Mouse (Mus musculus): Measurements from ENCODE around the gene Preb. TPM values are rescaled to one million over a fixed set of nuclear protein-coding genes. Genes with fewer than 3 reads are reported as not detected.

The Preb gene
- polyA plus RNA-seq, 1 experiment from 2014 or later = 133 TPM

- Histone ChIP-seq H3K27me3 (no peaks in the 10 kb centered on the region), H3K36me3 (peaks cover 17% of the 10 kb centered on the region), H3K9me3 (no peaks in the 10 kb centered on the region), H3K4me3 (peak within 1 kb of the TSS; percentile 68), H3K27ac (peak within 1 kb of the TSS; percentile 99), H3K9ac (peak within 1 kb of the TSS; percentile 88), H3K4me2 (peak within 1 kb of the TSS; percentile 95), H3K4me1 (peaks cover 88% of the 10 kb centered on the region)
- ATAC-seq (ENCODE audit: insufficient number of reproducible peaks, insufficient read depth, low FRiP score, low TSS enrichment, low read depth) = peak; percentile 66
- 11% methylated on average over 12 of the region's 13 CpGs for WGBS
These were observed 46.9 kb downstream of the Preb start, which contains the start of gene Emilin1 for GRCm38 (mm10) chr5:30913060-30913841. Emilin1 (plus strand) TSS chr5:30913402.

DNA sequence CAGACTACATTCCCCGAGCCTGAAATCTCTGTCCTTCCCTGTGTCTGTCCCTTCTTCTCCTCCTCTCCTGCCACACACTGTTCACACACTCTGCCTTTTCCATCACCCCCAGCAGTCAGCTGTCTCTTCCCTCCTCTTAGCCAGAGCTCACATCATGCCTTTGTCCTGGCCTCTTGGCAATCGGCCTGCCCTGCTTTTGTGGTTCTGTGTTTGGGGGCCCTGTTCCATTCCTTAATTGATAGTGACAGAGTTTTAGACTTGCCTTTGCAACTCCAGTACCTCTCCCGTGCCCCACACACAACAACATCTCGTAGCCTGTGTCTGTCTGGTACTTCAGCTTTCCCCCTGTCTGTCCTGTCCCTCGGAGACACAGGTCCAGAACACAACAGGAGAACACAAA lies 48.0 kb downstream of the Preb start:
- peak overlapping the region; percentile 88 for H3K9ac ChIP-seq
- peaks cover 6% of the 10 kb centered on the region for H3K36me3 ChIP-seq
- 32% methylated on average over 5 of the region's 5 CpGs for WGBS
- H3K27me3 ChIP-seq = no peaks in the 10 kb centered on the region
- H3K4me2 ChIP-seq = peak overlapping the region; percentile 95
- peak overlapping the region; percentile 99 for H3K27ac ChIP-seq
- no peak overlapping the region for H3K4me3 ChIP-seq
- no peak for ATAC-seq (ENCODE audit: insufficient number of reproducible peaks, insufficient read depth, low FRiP score, low TSS enrichment, low read depth)
- H3K4me1 ChIP-seq = peaks cover 81% of the 10 kb centered on the region
- no peaks in the 10 kb centered on the region for H3K9me3 ChIP-seq

DNA sequence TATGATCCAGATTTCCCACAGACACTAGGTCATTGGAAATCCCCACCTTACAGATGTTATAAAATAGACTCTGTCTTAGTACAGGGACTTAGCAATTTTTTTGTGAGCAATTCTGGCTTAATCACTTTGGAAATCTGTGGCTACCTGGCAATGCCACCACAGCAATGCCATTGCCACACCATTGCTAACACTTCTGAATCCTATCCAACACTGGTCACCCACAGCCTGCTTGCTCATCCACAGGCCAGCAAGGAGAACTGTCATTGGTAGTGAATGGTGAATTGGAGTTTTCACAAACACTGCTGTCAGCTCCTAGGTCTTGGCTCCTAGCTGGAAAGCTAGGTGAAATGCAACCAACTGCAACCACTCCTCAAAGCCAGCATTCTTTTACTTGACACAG lies 49.7 kb downstream of the Preb start:
- Histone ChIP-seq H3K27me3 (no peaks in the 10 kb centered on the region), H3K36me3 (peaks cover 7% of the 10 kb centered on the region), H3K9ac (no peak overlapping the region), H3K4me2 (no peak overlapping the region), H3K9me3 (no peaks in the 10 kb centered on the region), H3K27ac (peak overlapping the region; percentile 99), H3K4me1 (peaks cover 82% of the 10 kb centered on the region), H3K4me3 (no peak overlapping the region)
- no peak for ATAC-seq (ENCODE audit: insufficient number of reproducible peaks, insufficient read depth, low FRiP score, low TSS enrichment, low read depth)

DNA sequence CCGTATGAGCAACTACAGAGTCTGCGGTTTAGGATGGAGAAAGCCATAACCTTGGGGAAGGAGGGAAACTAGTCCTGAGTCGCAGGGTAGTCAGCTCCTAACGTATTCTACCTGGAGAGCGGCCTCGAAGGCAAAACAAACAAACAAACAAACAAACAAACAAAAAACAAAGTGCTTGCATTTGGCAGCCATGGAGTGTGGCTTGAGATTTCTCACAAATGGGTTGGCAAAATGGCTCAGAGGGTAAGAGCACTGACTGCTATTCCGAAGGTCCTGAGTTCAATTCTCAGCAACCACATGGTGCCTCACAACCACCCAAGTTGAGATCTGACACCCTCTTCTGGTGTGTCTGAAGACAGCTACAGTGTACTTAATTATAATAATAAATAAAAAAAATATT lies 50.3 kb downstream of the Preb start:
- no peak overlapping the region for H3K4me2 ChIP-seq
- ATAC-seq (ENCODE audit: insufficient number of reproducible peaks, insufficient read depth, low FRiP score, low TSS enrichment, low read depth) = no peak
- H3K4me1 ChIP-seq = peaks cover 84% of the 10 kb centered on the region
- H3K36me3 ChIP-seq = peaks cover 13% of the 10 kb centered on the region
- WGBS = 76% methylated on average over 7 of the region's 7 CpGs
- no peaks in the 10 kb centered on the region for H3K27me3 ChIP-seq
- H3K9ac ChIP-seq = no peak overlapping the region
- H3K4me3 ChIP-seq = no peak overlapping the region
- H3K9me3 ChIP-seq = no peaks in the 10 kb centered on the region
- peak overlapping the region; percentile 99 for H3K27ac ChIP-seq

GRCm38 (mm10) chr5:30909300-30909659 lies 50.9 kb downstream of the Preb start:
- Histone ChIP-seq H3K9ac (peak overlapping the region; percentile 90; the same call in 1 of the 2 replicates), H3K9me3 (no peaks in the 10 kb centered on the region), H3K27me3 (no peaks in the 10 kb centered on the region), H3K27ac (peak overlapping the region; percentile 99), H3K4me3 (no peak overlapping the region), H3K4me1 (peaks cover 79% of the 10 kb centered on the region), H3K4me2 (peak overlapping the region; percentile 91), H3K36me3 (peaks cover 19% of the 10 kb centered on the region)
- no peak for ATAC-seq (ENCODE audit: insufficient number of reproducible peaks, insufficient read depth, low FRiP score, low TSS enrichment, low read depth)
- 27% methylated on average over 7 of the region's 7 CpGs for WGBS

DNA sequence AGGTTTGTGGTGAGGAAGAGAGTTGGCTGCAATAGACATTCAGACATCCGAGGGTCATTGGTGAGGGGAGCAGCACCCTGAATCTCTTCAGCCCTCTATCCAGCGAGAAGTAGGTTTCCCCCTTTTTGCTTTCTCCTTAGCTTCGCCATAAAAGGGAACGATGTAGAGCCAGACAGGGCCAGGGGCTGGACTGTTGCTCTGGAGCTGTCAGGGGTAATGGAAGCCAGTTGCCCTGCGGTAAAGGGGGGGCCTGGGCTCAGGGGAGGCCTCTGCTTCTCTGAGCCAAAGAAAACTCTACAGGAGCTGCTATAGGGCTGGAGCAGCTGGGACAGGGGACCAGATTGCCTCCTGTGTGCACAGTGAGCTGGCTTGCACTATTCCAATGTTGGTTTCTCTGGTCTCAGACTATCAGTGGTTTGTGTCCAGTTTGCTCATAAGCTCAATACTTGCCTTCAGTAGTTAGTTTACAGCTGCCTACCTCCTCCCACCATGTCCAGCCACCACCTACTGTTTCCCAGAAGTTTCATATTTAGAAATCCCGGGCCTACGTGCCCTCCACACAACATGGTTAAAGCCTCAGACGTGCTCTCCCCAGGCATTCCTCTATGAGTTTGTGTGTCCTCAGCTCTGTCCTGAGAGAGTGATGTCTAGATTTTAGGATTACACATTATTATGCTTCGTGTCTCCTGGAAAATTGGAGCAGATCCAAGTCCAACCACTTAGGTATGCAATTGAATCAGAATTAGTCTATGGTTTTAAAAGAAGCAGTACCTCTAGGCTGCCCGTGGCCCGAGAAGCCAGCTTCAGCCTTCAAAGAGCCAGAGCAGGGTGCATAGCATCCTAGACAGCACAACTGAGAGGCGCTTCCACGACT lies 51.5 kb downstream of the Preb start:
- Histone ChIP-seq H3K4me1 (peaks cover 74% of the 10 kb centered on the region), H3K4me3 (peak overlapping the region; percentile 77), H3K27ac (peak overlapping the region; percentile 99), H3K27me3 (no peaks in the 10 kb centered on the region), H3K4me2 (peak overlapping the region; percentile 91), H3K9ac (peak overlapping the region; percentile 90), H3K36me3 (peaks cover 25% of the 10 kb centered on the region), H3K9me3 (no peaks in the 10 kb centered on the region)
- 20% methylated on average over 13 of the region's 13 CpGs for WGBS
- ATAC-seq (ENCODE audit: insufficient number of reproducible peaks, insufficient read depth, low FRiP score, low TSS enrichment, low read depth) = peak; percentile 57; the same call in 1 of the 2 replicates

DNA sequence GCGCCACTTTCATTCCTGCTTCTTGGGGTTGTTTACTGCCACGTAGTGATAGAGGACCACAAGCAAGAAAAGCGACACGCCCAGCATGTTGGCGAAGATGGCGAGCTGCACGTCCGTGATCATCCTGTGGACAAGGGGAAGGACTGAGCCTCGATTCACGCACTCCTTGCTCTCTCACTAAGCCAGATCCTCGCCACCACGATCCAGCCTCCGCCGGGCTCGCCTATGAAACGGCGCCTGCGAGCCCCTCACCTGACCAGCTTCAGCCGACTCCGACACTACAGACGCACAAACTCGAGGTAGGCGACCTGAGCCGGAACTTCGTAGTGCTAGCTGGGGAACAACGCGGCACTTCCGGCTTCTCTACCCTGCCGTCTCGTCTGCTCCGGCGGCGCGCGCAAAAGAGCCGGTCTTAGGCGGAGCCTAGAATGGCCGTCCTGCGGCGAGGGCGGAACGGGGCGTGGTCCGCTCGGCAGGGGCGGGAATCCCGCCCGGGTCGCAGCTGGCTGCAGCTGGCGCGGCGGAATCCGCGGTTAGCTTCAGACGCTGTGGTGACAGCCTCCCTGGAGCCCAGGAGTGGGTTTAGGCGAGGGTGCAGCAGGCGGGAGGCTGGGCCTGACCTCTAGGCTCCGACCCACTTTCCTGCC lies 52.6 kb downstream of the Preb start, which contains the start of gene Ost4:
Gene Ost4 (minus strand): TSS at position 376 of the 647 bp plus-strand sequence.
- H3K4me1 ChIP-seq = peaks cover 67% of the 10 kb centered on the region
- WGBS = under 1% methylated on average over 58 of the region's 58 CpGs
- H3K27me3 ChIP-seq = no peaks in the 10 kb centered on the region
- peak within 1 kb of the TSS; percentile 91 for H3K4me2 ChIP-seq
- peak within 1 kb of the TSS; percentile 99 for H3K27ac ChIP-seq
- H3K9ac ChIP-seq = peak within 1 kb of the TSS; percentile 90
- H3K9me3 ChIP-seq = no peaks in the 10 kb centered on the region
- peak; percentile 91 for ATAC-seq (ENCODE audit: insufficient number of reproducible peaks, insufficient read depth, low FRiP score, low TSS enrichment, low read depth)
- H3K4me3 ChIP-seq = peak within 1 kb of the TSS; percentile 77
- H3K36me3 ChIP-seq = peaks cover 37% of the 10 kb centered on the region

DNA sequence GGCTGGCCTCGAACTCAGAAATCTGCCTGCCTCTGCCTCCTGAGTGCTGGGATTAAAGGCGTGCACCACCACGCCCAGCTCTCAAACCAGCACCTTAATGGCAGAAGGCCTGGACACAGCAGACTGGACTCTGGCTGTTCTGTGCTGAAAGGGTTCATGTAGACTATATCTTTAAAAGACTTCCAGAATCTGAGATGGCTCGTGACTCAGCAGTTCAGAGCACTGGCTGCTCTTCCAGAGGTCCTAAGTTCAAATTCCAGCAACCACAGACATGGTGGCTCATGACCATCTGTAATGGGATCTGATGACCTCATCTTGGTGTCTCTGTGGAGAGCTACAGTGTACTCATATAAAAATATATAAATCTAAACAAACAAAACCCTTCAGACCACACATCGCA lies 58.3 kb downstream of the Preb start:
- Histone ChIP-seq H3K27ac (no peak overlapping the region), H3K4me1 (peaks cover 21% of the 10 kb centered on the region), H3K9me3 (no peaks in the 10 kb centered on the region), H3K9ac (no peak overlapping the region), H3K36me3 (peaks cover 81% of the 10 kb centered on the region), H3K4me2 (no peak overlapping the region), H3K27me3 (no peaks in the 10 kb centered on the region), H3K4me3 (no peak overlapping the region)
- WGBS = 93% methylated on average over 5 of the region's 5 CpGs
- no peak for ATAC-seq (ENCODE audit: insufficient number of reproducible peaks, insufficient read depth, low FRiP score, low TSS enrichment, low read depth)

Other genes with a start within 250 kb of the Preb start
- gene Dpysl5, start 248.8 kb downstream of the Preb start, polyA plus RNA-seq (2015; fragmentation: Nextera tagmentation; extraction: Ambion mirVana) = 7.5 and 10.4 TPM in 2 replicates
- gene Mapre3, start 145.7 kb downstream of the Preb start, polyA plus RNA-seq (2015; fragmentation: Nextera tagmentation; extraction: Ambion mirVana) = 23.9 and 25.8 TPM in 2 replicates
- gene Tmem214, start 92.3 kb downstream of the Preb start, polyA plus RNA-seq (2015; fragmentation: Nextera tagmentation; extraction: Ambion mirVana) = 71.1 and 82.2 TPM in 2 replicates
- gene Agbl5, start 71.7 kb downstream of the Preb start, polyA plus RNA-seq (2015; fragmentation: Nextera tagmentation; extraction: Ambion mirVana) = 28.6 and 32.8 TPM in 2 replicates
- gene Ost4, start 52.6 kb downstream of the Preb start, polyA plus RNA-seq (2015; fragmentation: Nextera tagmentation; extraction: Ambion mirVana) = 415 and 422 TPM in 2 replicates
- 199 and 251 TPM in 2 replicates for gene Emilin1, start 47.0 kb downstream of the Preb start, polyA plus RNA-seq (2015; fragmentation: Nextera tagmentation; extraction: Ambion mirVana)
- 17.4 and 17.8 TPM in 2 replicates for gene Khk, start 38.9 kb downstream of the Preb start, polyA plus RNA-seq (2015; fragmentation: Nextera tagmentation; extraction: Ambion mirVana)
- gene Cgref1, start 14.8 kb downstream of the Preb start, polyA plus RNA-seq (2015; fragmentation: Nextera tagmentation; extraction: Ambion mirVana) = 8.2 and 11.5 TPM in 2 replicates
- 0.08 TPM in 1 of 2 replicates, not detected in the other for gene Tcf23, start 8.3 kb upstream of the Preb start, polyA plus RNA-seq (2015; fragmentation: Nextera tagmentation; extraction: Ambion mirVana)
- gene Atraid, start 88.0 kb upstream of the Preb start, polyA plus RNA-seq (2015; fragmentation: Nextera tagmentation; extraction: Ambion mirVana) = 123 and 138 TPM in 2 replicates
- gene Slc5a6, start 88.6 kb upstream of the Preb start, polyA plus RNA-seq (2015; fragmentation: Nextera tagmentation; extraction: Ambion mirVana) = 10.2 and 11.8 TPM in 2 replicates
- gene Cad, start 94.4 kb upstream of the Preb start, polyA plus RNA-seq (2015; fragmentation: Nextera tagmentation; extraction: Ambion mirVana) = 27.9 and 30.2 TPM in 2 replicates
- not detected in 2 replicates for gene Dnajc5g, start 145.9 kb upstream of the Preb start, polyA plus RNA-seq (2015; fragmentation: Nextera tagmentation; extraction: Ambion mirVana)
- 0.73 TPM in 1 of 2 replicates, not detected in the other for gene Slc30a3, start 147.9 kb upstream of the Preb start, polyA plus RNA-seq (2015; fragmentation: Nextera tagmentation; extraction: Ambion mirVana)
- 0.37 and 0.62 TPM in 2 replicates for gene Trim54, start 156.4 kb upstream of the Preb start, polyA plus RNA-seq (2015; fragmentation: Nextera tagmentation; extraction: Ambion mirVana)
- gene Ucn, start 178.5 kb upstream of the Preb start, polyA plus RNA-seq (2015; fragmentation: Nextera tagmentation; extraction: Ambion mirVana) = not detected in 2 replicates
- 69.4 and 70.2 TPM in 2 replicates for gene Mpv17, start 193.9 kb upstream of the Preb start, polyA plus RNA-seq (2015; fragmentation: Nextera tagmentation; extraction: Ambion mirVana)
- 0.41 and 2.6 TPM in 2 replicates for gene Gm29609, start 219.6 kb upstream of the Preb start, polyA plus RNA-seq (2015; fragmentation: Nextera tagmentation; extraction: Ambion mirVana)
- 81.9 and 87.5 TPM in 2 replicates for gene Gtf3c2, start 219.8 kb upstream of the Preb start, polyA plus RNA-seq (2015; fragmentation: Nextera tagmentation; extraction: Ambion mirVana)
- 134 and 155 TPM in 2 replicates for gene Snx17, start 232.9 kb upstream of the Preb start, polyA plus RNA-seq (2015; fragmentation: Nextera tagmentation; extraction: Ambion mirVana)
- 61.8 and 71.2 TPM in 2 replicates for gene Eif2b4, start 233.1 kb upstream of the Preb start, polyA plus RNA-seq (2015; fragmentation: Nextera tagmentation; extraction: Ambion mirVana)
- gene Zfp513, start 241.9 kb upstream of the Preb start, polyA plus RNA-seq (2015; fragmentation: Nextera tagmentation; extraction: Ambion mirVana) = 11.2 and 14.8 TPM in 2 replicates